Mouse (Mus musculus) embryonic facial prominence, embryonic 13.5 days (tissue): ENCODE data around the gene Gclm. TPM values are rescaled to one million over a fixed set of nuclear protein-coding genes. Genes with fewer than 3 reads are reported as not detected.

Experiments
- microRNA counts: library from miRNA; unstranded; fragments of <30 nt; microRNA quantifications from one replicate; lab custom pipeline; 2016
- microRNA-seq: library from miRNA; unstranded; fragments of <30 nt; microRNA quantifications from one replicate; pipeline ENCODE4, GENCODE M21; 2016
- polyA plus RNA-seq: library from polyadenylated mRNA; unstranded; fragments of >200 nt; fragmentation: Nextera tagmentation; extraction: Ambion mirVana; gene quantifications from 2 replicates; pipeline ENCODE4 v1.2.1, GENCODE M21; 2015

Gclm gene
- polyA plus RNA-seq, 1 experiment from 2014 or later: 59.7 TPM

MicroRNAs within 50 kb of the gene (microRNA counts, 519-probe panel; counts per million panel counts)
- 2,032 counts per million, percentile 53 among the panel's probes with 10 or more counts for microRNA mmu-miR-760 (lab: Ali Mortazavi, UCI)

Small RNA genes within 50 kb of the gene (microRNA-seq; reads per million reads assigned to microRNA genes)
- gene Gm22903: not detected
- 76.2 reads per million, percentile 49 among the genes with 10 or more reads in this experiment for gene Mir760

Other genes with a start within 250 kb of the Gclm start
- gene Abca4, start 201.1 kb upstream of the Gclm start, polyA plus RNA-seq: 0.65 and 0.94 TPM in 2 replicates
- gene Dnttip2, start 28.8 kb downstream of the Gclm start, polyA plus RNA-seq: 76.7 and 83.3 TPM in 2 replicates
- gene Bcar3, start 48.6 kb downstream of the Gclm start, polyA plus RNA-seq: 8.6 and 9.4 TPM in 2 replicates